Mouse (Mus musculus) ES-E14 (cell line): ENCODE results near the gene Pcnx2.

Experiments
- CHD2 ChIP-seq: IDR thresholded peaks from 2 replicates; pipeline ENCODE4 v1.6.1; 2014; ENCODE audit warnings: mild to moderate bottlenecking, low read depth, low read length, inconsistent platforms
- HCFC1 ChIP-seq: IDR thresholded peaks from 2 replicates; pipeline ENCODE4 v1.6.1; 2012; ENCODE audit warnings: low read length, inconsistent platforms, borderline replicate concordance; ENCODE audit not compliant: insufficient read depth

GRCm38 (mm10) chr8:125857251-125857650 is 40.9 kb downstream of the Pcnx2 start:
- TF ChIP-seq HCFC1 (no peak), CHD2 (no peak)
